Mouse (Mus musculus) kidney, embryonic 16.5 days (tissue): ENCODE measurements around the gene Pcdh9. TPM values are rescaled to one million over a fixed set of nuclear protein-coding genes. Genes with fewer than 3 reads are reported as not detected.

Experiments used
- ATAC-seq: fragments of 200-750 bp; cut with Nextera tagmentation; 2 replicates; pipeline ENCODE4 v1.8.0; 2017; ENCODE audit warnings: moderate TSS enrichment; ENCODE audit not compliant: low FRiP score, low TSS enrichment
- H3K27ac ChIP-seq: fragments of 300-500 bp; sonication (generic); 2 replicates; pipeline ENCODE4 v1.5.1; 2014; ENCODE audit warnings: low read length
- H3K27me3 ChIP-seq: fragments of 300-500 bp; sonication (generic); 2 replicates; pipeline ENCODE4 v1.6.1; 2014; ENCODE audit warnings: low read length, control low read depth, mixed read lengths; ENCODE audit not compliant: insufficient read depth
- H3K36me3 ChIP-seq: fragments of 300-500 bp; sonication (generic); 2 replicates; pipeline ENCODE4 v1.6.1; 2014; ENCODE audit warnings: low read length, control low read depth, mixed read lengths; ENCODE audit not compliant: insufficient read depth
- H3K4me1 ChIP-seq: fragments of 300-500 bp; sonication (generic); 2 replicates; pipeline ENCODE4 v1.6.1; 2014; ENCODE audit warnings: low read length, control low read depth, mixed read lengths; ENCODE audit not compliant: insufficient read depth
- H3K4me2 ChIP-seq: fragments of 300-500 bp; sonication (generic); replicated peaks from 2 replicates; pipeline ENCODE4 v1.6.1; 2014; ENCODE audit warnings: low read depth, low read length
- H3K4me3 ChIP-seq: fragments of 300-500 bp; sonication (generic); 2 replicates; pipeline ENCODE4 v1.5.1; 2014; ENCODE audit warnings: mild to moderate bottlenecking, low read length
- H3K9ac ChIP-seq: fragments of 300-500 bp; sonication (generic); replicated peaks from 2 replicates; pipeline ENCODE4 v1.6.1; 2014; ENCODE audit warnings: low read length
- H3K9me3 ChIP-seq: fragments of 300-500 bp; sonication (generic); 2 replicates; pipeline ENCODE4 v1.6.1; 2016; ENCODE audit warnings: low read length, control low read depth
- WGBS: fragments of 180-500 bp; shearing (Covaris S2); extraction: QIAGEN DNeasy Blood & Tissue Kit; methylation state at CpG from one replicate; pipeline ENCODE4 v1.1.7; 2014; 5-methylcytosine and 5-hydroxymethylcytosine counted together
- polyA plus RNA-seq: library from polyadenylated mRNA; unstranded; fragments of >200 nt; fragmentation: Nextera tagmentation; extraction: Ambion mirVana; gene quantifications from 2 replicates; pipeline ENCODE4 v1.2.1, GENCODE M21; 2015

The Pcdh9 gene
- polyA plus RNA-seq = 17.1 and 20.5 TPM in 2 replicates

GRCm38 (mm10) chr14:93890519-93891370, at the start of gene Pcdh9:
Pcdh9 (minus strand) TSS chr14:93890679.
- Histone ChIP-seq H3K4me1 (peaks cover 6% of the 10 kb centered on the region; the same call in 1 of the 2 replicates), H3K4me2 (peak within 1 kb of the TSS; percentile 79), H3K4me3 (peak within 1 kb of the TSS; percentile 65), H3K9ac (peak within 1 kb of the TSS; percentile 66), H3K27me3 (peaks cover 24% of the 10 kb centered on the region), H3K36me3 (no peaks in the 10 kb centered on the region), H3K9me3 (no peaks in the 10 kb centered on the region), H3K27ac (no peak within 1 kb of the TSS)
- WGBS = under 1% methylated on average over 50 of the region's 50 CpGs
- peak; percentile 99 for ATAC-seq

GRCm38 (mm10) chr14:93906928-93907327, 16.4 kb upstream of the Pcdh9 start:
- Histone ChIP-seq H3K36me3 (no peaks in the 10 kb centered on the region), H3K4me1 (no peaks in the 10 kb centered on the region), H3K27me3 (no peaks in the 10 kb centered on the region), H3K27ac (no peak overlapping the region), H3K9ac (no peak overlapping the region), H3K4me3 (no peak overlapping the region), H3K4me2 (no peak overlapping the region), H3K9me3 (no peaks in the 10 kb centered on the region)
- WGBS = 83% methylated on average over 1 of the region's 1 CpGs
- no peak for ATAC-seq

- H3K27me3 ChIP-seq = no peaks in the 10 kb centered on the region
- no peaks in the 10 kb centered on the region for H3K9me3 ChIP-seq
- H3K9ac ChIP-seq = no peak overlapping the region
- no peak overlapping the region for H3K27ac ChIP-seq
- no peak for ATAC-seq
- no peak overlapping the region for H3K4me3 ChIP-seq
- no peaks in the 10 kb centered on the region for H3K4me1 ChIP-seq
- no peaks in the 10 kb centered on the region for H3K36me3 ChIP-seq
- H3K4me2 ChIP-seq = no peak overlapping the region
These were observed 8.1 kb upstream of the Pcdh9 start for GRCm38 (mm10) chr14:93898533-93898932.

- Histone ChIP-seq H3K27ac (no peak overlapping the region), H3K4me1 (peaks cover 4% of the 10 kb centered on the region; the same call in 1 of the 2 replicates), H3K9ac (no peak overlapping the region), H3K4me2 (no peak overlapping the region), H3K36me3 (no peaks in the 10 kb centered on the region), H3K27me3 (peaks cover 9% of the 10 kb centered on the region; the same call in 1 of the 2 replicates), H3K4me3 (no peak overlapping the region), H3K9me3 (no peaks in the 10 kb centered on the region)
- ATAC-seq = no peak
- WGBS = 86% methylated on average over 3 of the region's 3 CpGs
These were observed 4.7 kb upstream of the Pcdh9 start for GRCm38 (mm10) chr14:93895131-93895530.

DNA sequence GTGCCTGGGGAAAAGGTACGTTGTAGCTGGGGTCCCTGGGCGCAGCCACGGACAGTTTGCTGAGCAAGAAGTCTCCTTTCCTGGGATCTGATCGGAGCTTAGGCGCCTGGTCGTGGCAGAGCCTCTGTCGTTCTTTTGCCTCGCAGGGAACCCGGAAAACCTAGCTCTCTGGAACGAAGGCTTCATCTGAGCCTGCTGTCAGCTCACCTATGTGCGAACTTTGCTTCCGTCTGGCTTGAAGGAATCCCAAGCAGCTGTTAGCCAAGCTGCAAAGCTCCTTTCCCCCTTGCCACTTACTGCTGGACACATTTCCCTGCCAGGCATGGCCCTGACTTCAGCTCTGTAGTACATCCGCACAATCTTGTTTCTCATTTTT, 880 bp upstream of the Pcdh9 start:
- H3K4me3 ChIP-seq = peak overlapping the region; percentile 65
- no peak overlapping the region for H3K27ac ChIP-seq
- 1% methylated on average over 13 of the region's 13 CpGs for WGBS
- H3K9me3 ChIP-seq = no peaks in the 10 kb centered on the region
- H3K36me3 ChIP-seq = no peaks in the 10 kb centered on the region
- ATAC-seq = no peak; the same call in 1 of the 2 replicates
- H3K4me2 ChIP-seq = peak overlapping the region; percentile 79
- H3K4me1 ChIP-seq = peaks cover 6% of the 10 kb centered on the region; the same call in 1 of the 2 replicates
- peak overlapping the region; percentile 66 for H3K9ac ChIP-seq
- H3K27me3 ChIP-seq = peaks cover 24% of the 10 kb centered on the region

DNA sequence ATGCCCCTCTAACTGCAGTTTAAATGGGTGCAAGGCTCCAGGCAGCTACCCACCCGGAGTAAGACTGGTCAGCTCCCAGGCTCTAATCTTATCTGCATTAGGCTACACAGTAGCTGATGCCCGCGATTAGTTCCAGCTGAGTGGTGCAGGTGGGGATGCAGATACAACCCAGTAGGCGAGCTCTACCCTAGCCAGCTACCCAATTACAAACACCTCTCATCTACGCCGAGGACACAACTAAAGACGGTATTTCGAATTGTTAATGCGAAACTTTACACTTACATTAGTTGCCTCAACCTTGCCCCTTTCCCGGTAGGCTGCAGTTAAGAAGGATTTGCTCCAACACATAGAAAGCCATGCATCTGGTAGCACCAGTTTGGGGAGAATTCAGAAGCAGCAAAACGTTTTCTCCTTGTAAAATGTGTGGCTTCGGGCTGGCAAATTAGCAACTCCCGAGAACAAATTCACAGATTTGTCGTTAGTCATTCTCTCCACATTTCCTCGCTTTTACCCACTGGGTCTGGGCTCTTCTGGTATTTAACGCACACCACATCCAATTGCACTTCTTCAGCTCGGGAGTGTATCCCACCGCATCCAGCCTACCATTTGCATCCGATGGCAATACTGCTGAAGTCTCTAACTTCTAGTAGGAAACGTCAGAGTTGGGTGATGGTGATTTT, 500 bp downstream of the Pcdh9 start:
- peak overlapping the region; percentile 65 for H3K4me3 ChIP-seq
- no peaks in the 10 kb centered on the region for H3K9me3 ChIP-seq
- peak overlapping the region; percentile 66 for H3K9ac ChIP-seq
- ATAC-seq = no peak; the same call in 1 of the 2 replicates
- no peaks in the 10 kb centered on the region for H3K36me3 ChIP-seq
- H3K27me3 ChIP-seq = peaks cover 24% of the 10 kb centered on the region
- under 1% methylated on average over 20 of the region's 20 CpGs for WGBS
- no peak overlapping the region for H3K27ac ChIP-seq
- peak overlapping the region; percentile 79 for H3K4me2 ChIP-seq
- H3K4me1 ChIP-seq = peaks cover 6% of the 10 kb centered on the region; the same call in 1 of the 2 replicates

- H3K9ac ChIP-seq = 0 out of 2 replicates have a peak overlapping the region, but pooled peaks have one; percentile 26
- H3K4me2 ChIP-seq = peak overlapping the region; percentile 79
- ATAC-seq = no peak
- peaks cover 6% of the 10 kb centered on the region; the same call in 1 of the 2 replicates for H3K4me1 ChIP-seq
- H3K4me3 ChIP-seq = peak overlapping the region; percentile 65
- H3K27ac ChIP-seq = no peak overlapping the region
- H3K9me3 ChIP-seq = no peaks in the 10 kb centered on the region
- 38% methylated on average over 6 of the region's 6 CpGs for WGBS
- H3K36me3 ChIP-seq = no peaks in the 10 kb centered on the region
- peaks cover 24% of the 10 kb centered on the region for H3K27me3 ChIP-seq
These were observed 1.2 kb downstream of the Pcdh9 start for GRCm38 (mm10) chr14:93889231-93889630.

GRCm38 (mm10) chr14:93888346-93888745, 2.1 kb downstream of the Pcdh9 start:
- no peak overlapping the region for H3K27ac ChIP-seq
- H3K4me3 ChIP-seq = peak overlapping the region; percentile 65
- no peaks in the 10 kb centered on the region for H3K36me3 ChIP-seq
- no peaks in the 10 kb centered on the region for H3K9me3 ChIP-seq
- WGBS = 86% methylated on average over 5 of the region's 5 CpGs
- H3K9ac ChIP-seq = no peak overlapping the region
- no peak for ATAC-seq
- peak overlapping the region; percentile 79 for H3K4me2 ChIP-seq
- peaks cover 6% of the 10 kb centered on the region; the same call in 1 of the 2 replicates for H3K4me1 ChIP-seq
- peaks cover 24% of the 10 kb centered on the region for H3K27me3 ChIP-seq

- no peak overlapping the region for H3K4me2 ChIP-seq
- no peak overlapping the region for H3K27ac ChIP-seq
- no peak overlapping the region for H3K4me3 ChIP-seq
- peaks cover 6% of the 10 kb centered on the region; the same call in 1 of the 2 replicates for H3K4me1 ChIP-seq
- 73% methylated on average over 7 of the region's 7 CpGs for WGBS
- H3K27me3 ChIP-seq = peaks cover 18% of the 10 kb centered on the region
- ATAC-seq = no peak
- no peak overlapping the region for H3K9ac ChIP-seq
- H3K36me3 ChIP-seq = no peaks in the 10 kb centered on the region
- no peaks in the 10 kb centered on the region for H3K9me3 ChIP-seq
These were observed 3.4 kb downstream of the Pcdh9 start for GRCm38 (mm10) chr14:93887066-93887465.
